Mouse (Mus musculus) adrenal gland, postnatal 25 days (tissue): ENCODE measurements at regions not wholly inside any gene's neighbourhood (a gene's known extent, or its start where the extent isn't known, plus 50 kb on each side); places are given as distances from the start of the nearest gene placed in this dataset.
A peak's percentile ranks its signal among the peaks of the same experiment; 100 is the strongest.
"Not testable (repeated sequence)": the region's sequence is repeated elsewhere in the genome, so short reads cannot be mapped to it uniquely, and the experiment has no call there.

Source experiments
- DNase-seq: peaks from one replicate; pipeline ENCODE4 v3.0.0; 2021; ENCODE audit warnings: mixed read lengths
- microRNA-seq, 2 experiments: library from miRNA; unstranded; fragments of <30 nt; microRNA quantifications; one replicate each; pipeline ENCODE4 v1.2.0; 2021

- DNase-seq = not testable (repeated sequence)
Observed at GRCm38 (mm10) chr12:115802499-115802898, 245.0 kb upstream of the Zfp386 start.

DNA sequence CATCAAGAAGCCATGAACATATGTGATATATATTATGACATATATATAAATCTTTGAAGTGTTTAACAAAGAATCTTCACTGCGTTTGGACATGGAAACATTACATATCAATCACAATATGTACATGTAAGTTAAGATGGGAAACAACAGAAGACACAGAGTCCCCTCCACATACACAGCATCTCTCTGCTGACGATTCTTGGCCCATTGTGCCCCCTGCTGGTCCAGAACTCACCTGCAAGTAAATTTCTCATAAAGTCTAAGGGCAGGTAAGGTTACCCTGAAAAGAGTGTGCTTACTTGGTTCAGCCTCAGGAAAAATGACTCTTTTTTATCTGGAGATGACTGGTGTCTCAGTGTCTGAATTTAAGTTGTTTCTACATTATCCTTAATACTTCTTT is 243.8 kb upstream of the Zfp386 start:
- DNase-seq = peak; percentile 1

GRCm38 (mm10) chr12:115807978-115808377 is 239.5 kb upstream of the Zfp386 start:
- no peak for DNase-seq

Small RNA genes lying in the stretch of these regions (microRNA-seq; reads per million reads assigned to microRNA genes)
- 0 reads per million in 2 experiments for gene Gm27722
- 0 reads per million in 2 experiments for gene Mir6388
